Mouse (Mus musculus): ENCODE measurements at regions not wholly inside any gene's neighbourhood (a gene's known extent, or its start where the extent isn't known, plus 50 kb on each side); places are given as distances from the start of the nearest gene placed in this dataset.
A peak's percentile ranks its signal among the peaks of the same experiment; 100 is the strongest.
"Not testable (repeated sequence)": the region's sequence is repeated elsewhere in the genome, so short reads cannot be mapped to it uniquely, and the experiment has no call there.

DNA sequence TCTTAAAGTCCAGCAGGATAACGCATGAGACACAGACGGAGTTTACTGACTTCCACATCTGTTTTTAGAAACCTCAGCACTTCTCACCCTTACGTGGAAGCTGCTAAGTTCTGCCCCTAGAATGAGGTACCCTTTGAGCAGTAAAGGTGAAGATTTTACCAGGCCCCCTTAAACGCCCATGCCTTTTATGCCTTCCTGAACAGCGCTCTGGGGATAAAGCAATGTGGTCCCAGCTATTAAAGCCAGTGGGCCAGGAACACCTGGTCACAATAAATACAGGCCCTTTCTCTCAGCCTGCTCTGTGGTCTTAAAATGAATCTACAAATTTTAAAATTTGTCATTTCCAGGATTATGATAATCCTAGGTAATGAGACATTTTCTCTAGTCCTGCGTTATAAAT, 57.9 kb downstream of the Llph start:
- intact Hi-C loops (cut with DNase I): no loop called here
- DNase-seq: no peak

DNA sequence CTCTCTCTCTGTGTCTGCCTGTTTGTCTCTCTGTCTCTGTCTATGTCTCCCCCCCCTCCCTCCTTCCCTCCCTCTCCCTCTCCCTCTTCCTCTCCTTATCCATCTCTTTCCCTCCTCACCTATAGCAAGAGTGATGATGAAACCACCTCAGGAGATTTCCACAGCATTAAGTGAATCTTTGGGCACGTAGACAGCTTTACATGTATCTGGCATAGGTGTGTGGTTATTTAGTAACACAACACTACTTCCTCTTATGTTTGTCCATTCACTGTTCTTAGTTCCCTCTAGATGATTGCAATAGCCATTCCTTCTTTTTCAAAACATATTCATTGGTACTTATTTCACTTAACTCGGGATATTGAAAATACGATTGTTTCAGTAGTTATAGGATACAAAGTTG, 65.0 kb downstream of the Llph start:
- intact Hi-C loops (cut with DNase I): no loop called here
- no peak for DNase-seq

DNA sequence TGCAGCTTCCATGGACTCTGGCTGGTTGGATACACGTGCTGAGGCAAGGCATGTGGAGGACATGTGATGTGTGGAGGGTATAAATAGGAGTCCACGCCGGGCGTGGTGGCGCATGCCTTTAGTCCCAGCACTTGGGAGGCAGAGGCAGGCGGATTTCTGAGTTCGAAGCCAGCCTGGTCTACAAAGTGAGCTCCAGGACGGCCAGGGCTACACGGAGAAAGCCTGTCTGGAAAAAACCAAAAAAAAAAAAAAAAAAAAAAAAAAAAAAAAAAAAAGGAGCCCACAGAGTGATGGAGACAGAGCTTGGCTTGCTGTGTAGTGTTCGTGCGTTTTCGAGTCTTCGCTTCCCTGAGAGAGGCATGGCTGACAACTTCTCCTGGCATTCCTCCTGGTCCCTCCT, 66.5 kb downstream of the Llph start:
- not testable (repeated sequence) for DNase-seq

DNA sequence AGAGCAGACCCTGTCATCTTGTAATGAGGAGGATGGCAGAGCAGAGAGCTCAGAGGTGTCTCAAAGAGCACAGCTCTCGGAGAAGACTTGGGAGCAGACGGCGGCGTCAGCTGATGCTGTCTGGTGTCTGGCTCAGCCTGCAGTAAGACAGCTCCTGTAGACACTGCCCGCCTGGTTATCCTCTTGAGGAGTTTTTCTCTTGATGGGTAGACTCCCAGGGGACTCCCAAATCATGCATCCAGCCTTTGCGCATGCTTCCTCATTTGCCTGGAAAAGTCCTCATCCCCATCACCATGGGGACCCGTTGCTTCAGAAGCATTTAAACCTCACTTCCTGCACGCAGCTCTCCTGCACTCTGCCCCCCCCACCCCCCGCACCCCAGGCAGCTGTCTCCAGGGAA, 67.6 kb downstream of the Llph start:
- intact Hi-C loops (cut with DNase I): no loop called here
- no peak for DNase-seq

More for the DNA sequence above, 66.5 kb downstream of the Llph start:
- intact Hi-C loops (cut with DNase I): not testable (repeated sequence)

DNA sequence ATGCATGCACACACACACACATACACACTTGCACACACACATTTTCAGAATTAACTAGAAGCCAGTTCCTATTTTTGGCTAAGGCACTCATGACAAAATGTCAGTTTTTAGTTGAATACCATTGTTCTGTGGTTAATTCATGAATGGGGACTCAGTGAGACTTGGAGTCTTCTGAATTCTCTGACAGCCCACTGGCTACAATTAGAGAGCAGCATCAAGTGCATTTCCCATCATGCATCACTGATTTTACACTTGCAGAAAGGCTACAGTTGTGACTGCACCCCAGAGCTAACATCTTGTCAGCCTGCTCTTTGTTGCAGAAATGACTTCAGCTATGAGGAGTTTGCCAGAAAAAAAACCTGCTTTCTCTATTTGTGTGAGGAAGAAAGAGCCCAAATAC, 70.4 kb downstream of the Llph start:
- intact Hi-C loops (cut with DNase I): no loop called here
- no peak for DNase-seq

DNA sequence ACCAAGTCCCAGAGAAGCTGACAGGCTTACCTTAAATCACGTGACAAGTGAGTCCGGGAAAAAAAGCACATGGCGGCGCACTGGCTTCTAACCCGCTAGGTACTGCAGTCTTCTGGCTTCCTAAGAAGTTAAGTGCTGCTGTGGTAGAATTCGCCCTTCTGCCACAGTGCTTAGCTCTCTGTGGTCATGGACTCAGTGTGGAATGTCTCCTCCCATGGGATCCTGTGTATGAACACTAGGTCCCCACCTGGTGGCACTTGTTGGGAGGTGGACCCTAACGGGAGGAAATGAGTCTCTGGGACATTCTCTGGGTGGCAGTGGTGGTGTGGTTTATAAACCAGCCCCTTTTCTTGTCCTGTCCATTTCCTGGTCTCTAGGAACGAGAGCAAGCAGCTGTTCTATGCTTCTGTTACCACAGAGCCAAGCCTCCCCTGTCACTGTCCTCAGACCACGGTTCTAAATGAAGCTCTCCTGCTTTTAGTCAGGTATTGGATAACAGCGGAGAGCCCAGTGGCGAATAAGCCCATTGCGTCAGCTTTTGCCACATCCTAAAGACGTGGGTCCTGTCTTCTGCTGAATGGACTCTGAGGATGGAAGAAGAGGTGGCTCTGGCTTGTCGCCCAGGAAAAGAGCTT, 71.5 kb downstream of the Llph start:
- no peak for DNase-seq

DNA sequence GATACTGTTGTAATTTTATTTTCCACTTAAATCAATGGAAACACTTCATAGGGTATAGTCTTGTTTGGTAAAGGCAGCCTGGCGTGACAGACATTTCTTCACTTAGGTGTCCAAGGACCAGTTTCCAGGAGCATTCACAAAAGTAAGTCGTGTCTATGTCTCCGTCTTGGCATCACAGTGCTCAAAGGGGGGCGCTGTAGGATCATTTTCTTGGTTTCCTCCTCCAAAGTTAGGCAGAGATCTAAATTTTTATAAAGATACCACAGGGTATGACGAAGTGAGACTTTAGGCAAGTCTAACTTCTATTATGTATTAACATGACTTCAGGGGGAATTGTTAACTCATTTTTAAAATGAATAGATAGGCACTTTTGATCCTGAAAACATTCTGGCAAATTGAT, 79.1 kb downstream of the Llph start:
- intact Hi-C loops (cut with DNase I): loop anchor here (5.0 kb wide), 2 partner anchors 396 to 561 kb away; no protein-coding TSS in a partner anchor
- DNase-seq: peak; percentile 43 to 68

More for the DNA sequence above, 71.5 kb downstream of the Llph start:
- intact Hi-C loops (cut with DNase I): no loop called here

DNA sequence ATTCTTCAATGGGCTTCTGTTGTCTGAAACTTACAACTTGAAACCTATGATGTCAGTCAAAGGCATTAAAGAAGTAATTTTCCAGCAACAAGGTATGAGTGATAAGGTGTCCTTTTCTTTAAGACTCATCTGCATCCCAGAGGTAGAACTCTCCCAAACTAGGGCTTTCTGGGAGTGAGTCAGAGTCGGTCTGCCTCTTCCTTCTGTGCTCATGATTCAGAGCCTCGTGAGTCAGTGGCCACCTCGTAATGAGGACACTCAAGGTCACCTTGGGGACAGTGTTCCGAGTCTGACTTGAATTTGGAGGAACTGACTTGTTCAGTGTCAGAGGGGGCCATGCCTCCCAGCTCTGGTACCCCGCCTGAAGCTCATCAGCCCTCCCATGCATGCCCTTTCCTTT, 81.8 kb downstream of the Llph start:
- intact Hi-C loops (cut with DNase I): loop anchor here (5.0 kb wide), 2 partner anchors 394 to 559 kb away; no protein-coding TSS in a partner anchor
- no peak for DNase-seq
